Mouse (Mus musculus) ES-Bruce4 (cell line): Measurements from ENCODE around the gene Duox2.

Experiments
- CTCF ChIP-seq: IDR thresholded peaks from one replicate; pipeline ENCODE4 v1.8.1; 2011; ENCODE audit warnings: low read depth, low read length
- POLR2A ChIP-seq: IDR thresholded peaks from one replicate; pipeline ENCODE4 v1.8.1; 2011; ENCODE audit warnings: low read length; ENCODE audit not compliant: insufficient read depth

DNA sequence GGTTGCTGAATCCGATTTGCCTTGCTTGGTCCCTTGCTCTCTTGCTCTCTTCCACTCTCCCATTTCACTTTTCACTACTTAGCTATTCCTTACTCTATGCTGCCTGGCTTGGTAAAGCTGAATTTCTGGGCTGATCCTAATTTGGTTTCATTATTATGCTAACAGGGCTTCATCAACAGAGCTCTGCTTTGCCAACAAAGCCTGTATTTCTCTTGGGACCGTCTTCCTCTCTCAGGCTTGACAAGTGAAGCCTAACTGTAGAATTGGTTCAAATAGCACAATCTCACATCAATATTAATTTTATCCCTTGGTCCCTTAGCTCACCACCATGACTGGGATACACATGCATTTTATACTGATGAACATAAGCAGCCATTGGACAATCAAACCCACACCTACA, 13.3 kb upstream of the Duox2 start:
- TF ChIP-seq POLR2A (no peak), CTCF (no peak)
